Mouse (Mus musculus) kidney, embryonic 14.5 days (tissue): ENCODE data around the gene Mapk12. TPM values are rescaled to one million over a fixed set of nuclear protein-coding genes. Genes with fewer than 3 reads are reported as not detected.

Experiments used
- ATAC-seq: fragments of 200-750 bp; cut with Nextera tagmentation; 2 replicates; pipeline ENCODE4 v1.8.0; 2017; ENCODE audit warnings: moderate number of reproducible peaks, mild to moderate bottlenecking, moderate TSS enrichment, moderate library complexity; ENCODE audit not compliant: low FRiP score, low TSS enrichment
- H3K27ac ChIP-seq: fragments of 300-500 bp; sonication (generic); 2 replicates; pipeline ENCODE4 v1.5.1; 2014; ENCODE audit warnings: low read depth, mild to moderate bottlenecking, low read length, moderate library complexity, mixed read lengths
- H3K27me3 ChIP-seq: fragments of 300-500 bp; sonication (generic); 2 replicates; pipeline ENCODE4 v1.6.1; 2014; ENCODE audit warnings: mild to moderate bottlenecking, low read length; ENCODE audit not compliant: control insufficient read depth, insufficient read depth
- H3K36me3 ChIP-seq: fragments of 300-500 bp; sonication (generic); 2 replicates; pipeline ENCODE4 v1.6.1; 2014; ENCODE audit warnings: low read length, mixed read lengths; ENCODE audit not compliant: control insufficient read depth, insufficient read depth
- H3K4me1 ChIP-seq: fragments of 300-500 bp; sonication (generic); 2 replicates; pipeline ENCODE4 v1.6.1; 2014; ENCODE audit warnings: low read length, mixed read lengths; ENCODE audit not compliant: control insufficient read depth, insufficient read depth
- H3K4me2 ChIP-seq: fragments of 300-500 bp; sonication (generic); replicated peaks from 2 replicates; pipeline ENCODE4 v1.6.1; 2014; ENCODE audit warnings: low read depth, mild to moderate bottlenecking, low read length
- H3K4me3 ChIP-seq: fragments of 300-500 bp; sonication (generic); 2 replicates; pipeline ENCODE4 v1.5.1; 2014; ENCODE audit warnings: mild to moderate bottlenecking, low read length
- H3K9ac ChIP-seq: fragments of 300-500 bp; sonication (generic); 2 replicates; pipeline ENCODE4 v1.6.1; 2014; ENCODE audit warnings: low read depth, mild to moderate bottlenecking, low read length, moderate library complexity
- H3K9me3 ChIP-seq: fragments of 300-500 bp; sonication (generic); 2 replicates; pipeline ENCODE4 v1.6.1; 2016; ENCODE audit warnings: low read length; ENCODE audit not compliant: control insufficient read depth
- WGBS: fragments of 180-500 bp; shearing (Covaris S2); extraction: QIAGEN DNeasy Blood & Tissue Kit; methylation state at CpG from one replicate; pipeline ENCODE4 v1.1.7; 2014; 5-methylcytosine and 5-hydroxymethylcytosine counted together
- polyA plus RNA-seq: library from polyadenylated mRNA; unstranded; fragments of >200 nt; fragmentation: Nextera tagmentation; extraction: Ambion mirVana; gene quantifications from 2 replicates; pipeline ENCODE4 v1.2.1, GENCODE M21; 2014

The Mapk12 gene
- polyA plus RNA-seq, 1 experiment from 2014 or later, result 20.8 TPM

GRCm38 (mm10) chr15:89173024-89173905 is 32.8 kb upstream of the Mapk12 start:
- Histone ChIP-seq H3K9ac (peak overlapping the region; percentile 69), H3K4me3 (peak overlapping the region; percentile 53), H3K27me3 (no peaks in the 10 kb centered on the region), H3K27ac (peak overlapping the region; percentile 30; the same call in 1 of the 2 replicates), H3K36me3 (peaks cover 19% of the 10 kb centered on the region), H3K9me3 (no peaks in the 10 kb centered on the region), H3K4me2 (peak overlapping the region; percentile 100), H3K4me1 (peaks cover 79% of the 10 kb centered on the region)
- peak; percentile 13; the same call in 1 of the 2 replicates for ATAC-seq
- under 1% methylated on average over 65 of the region's 65 CpGs for WGBS

DNA sequence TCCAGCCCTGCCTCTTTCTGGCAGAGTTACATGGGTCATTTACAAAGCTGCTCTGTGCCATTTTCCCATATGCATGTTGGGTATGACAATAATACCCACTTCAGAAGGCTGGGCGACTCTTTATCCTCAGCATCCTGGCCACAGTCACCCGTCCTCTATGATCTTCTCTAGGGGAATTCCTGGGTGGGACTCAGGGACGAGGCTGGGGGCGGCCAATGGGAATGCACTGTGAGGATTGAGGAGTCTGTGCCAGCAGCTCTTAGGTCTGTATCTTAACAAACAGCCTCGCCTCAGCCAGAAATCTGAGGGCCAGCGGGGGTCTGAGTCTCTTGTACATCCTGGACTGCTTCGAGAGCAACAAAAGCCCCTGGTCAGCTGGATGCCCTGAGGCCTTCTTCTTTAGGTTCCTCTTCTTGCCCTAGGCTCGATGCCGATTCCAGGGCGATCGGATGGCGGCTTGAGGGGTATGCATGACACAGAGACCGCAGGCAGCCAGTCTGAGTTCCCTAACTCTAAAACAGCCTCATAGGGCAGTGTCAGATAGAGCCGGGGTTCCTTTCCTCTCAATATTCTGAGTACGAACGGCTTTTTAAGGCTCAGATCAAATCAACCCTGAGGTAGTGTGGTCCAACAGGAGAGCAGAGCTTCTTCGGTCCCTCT is 31.9 kb upstream of the Mapk12 start:
- ATAC-seq, result no peak
- H3K27ac ChIP-seq, result peak overlapping the region; percentile 30; the same call in 1 of the 2 replicates
- H3K4me2 ChIP-seq, result peak overlapping the region; percentile 100
- peaks cover 27% of the 10 kb centered on the region for H3K36me3 ChIP-seq
- peaks cover 70% of the 10 kb centered on the region for H3K4me1 ChIP-seq
- H3K9me3 ChIP-seq, result no peaks in the 10 kb centered on the region
- 58% methylated on average over 17 of the region's 17 CpGs for WGBS
- H3K27me3 ChIP-seq, result no peaks in the 10 kb centered on the region
- peak overlapping the region; percentile 69; the same call in 1 of the 2 replicates for H3K9ac ChIP-seq
- peak overlapping the region; percentile 53 for H3K4me3 ChIP-seq

GRCm38 (mm10) chr15:89171526-89172051 is 31.1 kb upstream of the Mapk12 start:
- no peaks in the 10 kb centered on the region for H3K27me3 ChIP-seq
- H3K27ac ChIP-seq, result no peak overlapping the region
- no peak overlapping the region for H3K4me3 ChIP-seq
- H3K9ac ChIP-seq, result no peak overlapping the region
- peaks cover 62% of the 10 kb centered on the region for H3K4me1 ChIP-seq
- no peak overlapping the region for H3K4me2 ChIP-seq
- H3K36me3 ChIP-seq, result peaks cover 36% of the 10 kb centered on the region
- no peak for ATAC-seq
- H3K9me3 ChIP-seq, result no peaks in the 10 kb centered on the region
- WGBS, result 93% methylated on average over 5 of the region's 5 CpGs

GRCm38 (mm10) chr15:89170102-89170501 is 29.6 kb upstream of the Mapk12 start:
- Histone ChIP-seq H3K9me3 (no peaks in the 10 kb centered on the region), H3K4me1 (peaks cover 47% of the 10 kb centered on the region), H3K4me2 (no peak overlapping the region; the same call in 1 of the 2 replicates), H3K27me3 (no peaks in the 10 kb centered on the region), H3K9ac (no peak overlapping the region), H3K4me3 (no peak overlapping the region), H3K27ac (peak overlapping the region; percentile 77), H3K36me3 (peaks cover 50% of the 10 kb centered on the region)
- 54% methylated on average over 3 of the region's 3 CpGs for WGBS
- ATAC-seq, result no peak

DNA sequence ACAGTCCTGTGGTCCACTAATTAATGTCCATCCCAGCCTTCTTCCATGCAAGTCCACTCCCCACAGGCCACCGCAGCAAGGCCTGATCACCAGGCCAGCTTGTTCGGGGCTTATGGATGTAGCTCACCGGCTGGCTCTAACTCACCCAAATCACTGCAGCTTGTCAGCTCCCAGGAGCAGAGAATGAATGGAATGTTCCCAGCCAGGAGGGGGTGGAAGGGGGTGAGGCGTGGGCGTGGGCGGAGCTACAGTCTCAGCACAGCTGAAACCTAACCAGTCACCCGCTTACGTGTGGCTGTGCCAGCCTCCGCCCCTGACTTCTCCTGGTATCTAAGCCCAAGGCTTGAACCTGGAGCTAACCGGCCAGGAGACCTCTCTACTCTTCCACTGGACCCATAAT is 28.9 kb upstream of the Mapk12 start:
- WGBS, result 6% methylated on average over 10 of the region's 10 CpGs
- ATAC-seq, result peak; percentile 77
- Histone ChIP-seq H3K36me3 (peaks cover 57% of the 10 kb centered on the region), H3K27me3 (no peaks in the 10 kb centered on the region), H3K4me1 (peaks cover 41% of the 10 kb centered on the region), H3K9me3 (no peaks in the 10 kb centered on the region), H3K27ac (peak overlapping the region; percentile 77), H3K4me2 (peak overlapping the region; percentile 30), H3K9ac (0 out of 2 replicates have a peak overlapping the region, but pooled peaks have one; percentile 28), H3K4me3 (peak overlapping the region; percentile 1; the same call in 1 of the 2 replicates)

DNA sequence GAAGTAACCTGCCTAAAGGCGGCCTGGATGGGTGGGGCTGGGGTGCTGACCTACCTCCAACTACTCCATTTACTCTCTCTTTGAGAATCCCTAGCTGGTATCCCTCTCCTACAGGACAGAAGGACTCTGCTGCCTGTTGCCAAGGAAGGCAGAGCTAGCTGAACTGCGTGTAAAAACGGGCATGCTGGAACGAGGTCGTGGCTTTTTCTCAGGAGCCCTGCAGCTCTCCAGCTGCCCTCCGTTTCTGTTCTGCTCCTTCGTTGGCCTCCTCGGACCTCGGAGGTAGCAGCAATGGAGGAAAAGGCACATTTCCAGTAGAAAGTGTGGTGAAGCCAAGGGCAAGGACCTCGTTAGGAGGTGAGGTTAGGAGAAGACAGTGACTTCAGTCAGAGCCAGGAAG is 28.4 kb upstream of the Mapk12 start:
- Histone ChIP-seq H3K4me3 (no peak overlapping the region; the same call in 1 of the 2 replicates), H3K27me3 (no peaks in the 10 kb centered on the region), H3K4me1 (peaks cover 36% of the 10 kb centered on the region), H3K27ac (peak overlapping the region; percentile 77; the same call in 1 of the 2 replicates), H3K9me3 (no peaks in the 10 kb centered on the region), H3K4me2 (peak overlapping the region; percentile 30), H3K9ac (0 out of 2 replicates have a peak overlapping the region, but pooled peaks have one; percentile 28), H3K36me3 (peaks cover 62% of the 10 kb centered on the region)
- WGBS, result 60% methylated on average over 10 of the region's 10 CpGs
- no peak for ATAC-seq

DNA sequence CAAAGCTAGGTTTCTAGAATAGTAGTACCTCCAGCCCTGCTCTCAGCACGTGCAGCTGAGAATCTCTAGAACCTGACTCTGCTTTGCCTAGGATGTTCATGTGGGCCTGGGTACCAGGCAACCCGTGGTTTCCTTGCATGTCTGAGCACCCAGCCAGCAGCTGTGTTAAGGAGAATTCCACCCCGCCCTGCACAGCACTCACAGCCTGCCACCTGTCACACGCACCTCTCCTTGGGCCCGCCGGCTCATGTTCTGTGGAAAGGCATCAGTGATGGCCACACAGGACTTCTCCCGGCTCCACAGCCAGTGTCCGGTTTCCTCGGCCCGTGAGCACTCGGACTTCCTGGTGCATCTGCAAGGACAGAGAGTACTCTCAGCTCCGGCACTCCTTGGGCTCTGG is 25.0 kb upstream of the Mapk12 start:
- no peak for ATAC-seq
- Histone ChIP-seq H3K4me2 (no peak overlapping the region), H3K27me3 (no peaks in the 10 kb centered on the region), H3K27ac (no peak overlapping the region), H3K4me3 (no peak overlapping the region), H3K9ac (no peak overlapping the region), H3K36me3 (peaks cover 97% of the 10 kb centered on the region), H3K9me3 (no peaks in the 10 kb centered on the region), H3K4me1 (peaks cover 18% of the 10 kb centered on the region)
- WGBS, result 96% methylated on average over 12 of the region's 12 CpGs

- Histone ChIP-seq H3K4me2 (no peak overlapping the region), H3K9me3 (no peaks in the 10 kb centered on the region), H3K4me1 (no peaks in the 10 kb centered on the region), H3K4me3 (no peak overlapping the region), H3K27ac (no peak overlapping the region), H3K9ac (no peak overlapping the region), H3K27me3 (no peaks in the 10 kb centered on the region), H3K36me3 (peaks cover 100% of the 10 kb centered on the region)
- no peak for ATAC-seq
- WGBS, result 75% methylated on average over 9 of the region's 9 CpGs
These were observed 20.9 kb upstream of the Mapk12 start for GRCm38 (mm10) chr15:89161397-89161796.
